Mouse (Mus musculus) heart, embryonic 15.5 days (tissue): ENCODE results near the gene Erbb3. TPM values are rescaled to one million over a fixed set of nuclear protein-coding genes. Genes with fewer than 3 reads are reported as not detected.

Source experiments
- ATAC-seq: fragments of 200-750 bp; cut with Nextera tagmentation; replicated peaks from 2 replicates; pipeline ENCODE4 v1.8.0; 2017; ENCODE audit warnings: low read depth, moderate TSS enrichment; ENCODE audit not compliant: insufficient number of reproducible peaks, insufficient read depth, low FRiP score
- H3K27ac ChIP-seq: fragments of 300-500 bp; sonication (generic); 2 replicates; pipeline ENCODE4 v1.5.1; 2015; ENCODE audit warnings: mild to moderate bottlenecking, inconsistent platforms
- H3K27me3 ChIP-seq: fragments of 300-500 bp; sonication (generic); 2 replicates; pipeline ENCODE4 v1.6.1; 2015; ENCODE audit warnings: inconsistent platforms
- H3K36me3 ChIP-seq: fragments of 300-500 bp; sonication (generic); 2 replicates; pipeline ENCODE4 v1.6.1; 2015; ENCODE audit warnings: mild to moderate bottlenecking, inconsistent platforms
- H3K4me1 ChIP-seq: fragments of 300-500 bp; sonication (generic); replicated peaks from 2 replicates; pipeline ENCODE4 v1.6.1; 2015; ENCODE audit warnings: inconsistent platforms
- H3K4me2 ChIP-seq: fragments of 300-500 bp; sonication (generic); 2 replicates; pipeline ENCODE4 v1.6.1; 2015; ENCODE audit warnings: inconsistent platforms, mild to moderate bottlenecking, moderate library complexity
- H3K4me3 ChIP-seq: fragments of 300-500 bp; sonication (generic); 2 replicates; pipeline ENCODE4 v1.5.1; 2015; ENCODE audit warnings: mild to moderate bottlenecking, inconsistent platforms
- H3K9ac ChIP-seq: fragments of 300-500 bp; sonication (generic); 2 replicates; pipeline ENCODE4 v1.6.1; 2015; ENCODE audit warnings: mild to moderate bottlenecking, inconsistent platforms
- H3K9me3 ChIP-seq: fragments of 300-500 bp; sonication (generic); replicated peaks from 2 replicates; pipeline ENCODE4 v1.6.1; 2016; ENCODE audit warnings: inconsistent platforms
- WGBS: fragments of 180-500 bp; shearing (Covaris S2); methylation state at CpG from one replicate; pipeline ENCODE4 v1.1.7; 2015; ENCODE audit warnings: mixed read lengths; 5-methylcytosine and 5-hydroxymethylcytosine counted together
- polyA plus RNA-seq: library from polyadenylated mRNA; unstranded; fragments of >200 nt; fragmentation: Nextera tagmentation; extraction: Ambion mirVana; gene quantifications from 2 replicates; pipeline ENCODE4 v1.2.1, GENCODE M21; 2015

Erbb3 gene
- polyA plus RNA-seq, 1 experiment from 2014 or later = 3.4 TPM

- H3K27me3 ChIP-seq = no peaks in the 10 kb centered on the region
- no peaks in the 10 kb centered on the region for H3K9me3 ChIP-seq
- peaks cover 21% of the 10 kb centered on the region for H3K4me1 ChIP-seq
- no peak overlapping the region for H3K4me3 ChIP-seq
- no peak overlapping the region for H3K27ac ChIP-seq
- no peak for ATAC-seq
- WGBS = 93% methylated on average over 37 of the region's 37 CpGs
- H3K4me2 ChIP-seq = no peak overlapping the region
- peaks cover 34% of the 10 kb centered on the region for H3K36me3 ChIP-seq
- H3K9ac ChIP-seq = no peak overlapping the region
These were observed 44.5 kb downstream of the Erbb3 start for GRCm38 (mm10) chr10:128544674-128545569.

GRCm38 (mm10) chr10:128544151-128544657 lies 45.2 kb downstream of the Erbb3 start:
- H3K27me3 ChIP-seq = no peaks in the 10 kb centered on the region
- ATAC-seq = no peak
- H3K27ac ChIP-seq = no peak overlapping the region
- no peak overlapping the region for H3K4me2 ChIP-seq
- no peaks in the 10 kb centered on the region for H3K9me3 ChIP-seq
- H3K9ac ChIP-seq = no peak overlapping the region
- H3K4me1 ChIP-seq = peaks cover 19% of the 10 kb centered on the region
- WGBS = 95% methylated on average over 15 of the region's 15 CpGs
- peaks cover 34% of the 10 kb centered on the region for H3K36me3 ChIP-seq
- H3K4me3 ChIP-seq = no peak overlapping the region

- 0 out of 2 replicates have a peak overlapping the region, but pooled peaks have one; percentile 7 for H3K9ac ChIP-seq
- peaks cover 34% of the 10 kb centered on the region for H3K36me3 ChIP-seq
- WGBS = 52% methylated on average over 2 of the region's 2 CpGs
- ATAC-seq = no peak
- H3K27me3 ChIP-seq = no peaks in the 10 kb centered on the region
- no peak overlapping the region for H3K4me2 ChIP-seq
- no peaks in the 10 kb centered on the region for H3K9me3 ChIP-seq
- H3K4me3 ChIP-seq = no peak overlapping the region
- H3K4me1 ChIP-seq = peaks cover 19% of the 10 kb centered on the region
- H3K27ac ChIP-seq = no peak overlapping the region
These were observed 46.4 kb downstream of the Erbb3 start for GRCm38 (mm10) chr10:128543100-128543499.

GRCm38 (mm10) chr10:128538340-128538870 lies 51.0 kb downstream of the Erbb3 start:
- no peaks in the 10 kb centered on the region for H3K27me3 ChIP-seq
- WGBS = 100% methylated on average over 1 of the region's 1 CpGs

GRCm38 (mm10) chr10:128536266-128536940 lies 53.0 kb downstream of the Erbb3 start:
- 16% methylated on average over 18 of the region's 18 CpGs for WGBS

More at GRCm38 (mm10) chr10:128538340-128538870, 51.0 kb downstream of the Erbb3 start:
- Histone ChIP-seq H3K27ac (no peak overlapping the region), H3K9ac (no peak overlapping the region), H3K4me3 (no peak overlapping the region), H3K4me1 (peaks cover 15% of the 10 kb centered on the region), H3K4me2 (no peak overlapping the region), H3K36me3 (peaks cover 14% of the 10 kb centered on the region), H3K9me3 (no peaks in the 10 kb centered on the region)
- ATAC-seq = no peak

GRCm38 (mm10) chr10:128535624-128536265 lies 53.7 kb downstream of the Erbb3 start:
- Histone ChIP-seq H3K36me3 (no peaks in the 10 kb centered on the region), H3K4me1 (peaks cover 10% of the 10 kb centered on the region), H3K9ac (0 out of 2 replicates have a peak overlapping the region, but pooled peaks have one; percentile 29), H3K9me3 (no peaks in the 10 kb centered on the region), H3K4me3 (peak overlapping the region; percentile 17), H3K4me2 (peak overlapping the region; percentile 56), H3K27ac (peak overlapping the region; percentile 41; the same call in 1 of the 2 replicates), H3K27me3 (no peaks in the 10 kb centered on the region)
- 68% methylated on average over 4 of the region's 4 CpGs for WGBS
- no peak for ATAC-seq

More at GRCm38 (mm10) chr10:128536266-128536940, 53.0 kb downstream of the Erbb3 start:
- H3K9ac ChIP-seq = peak overlapping the region; percentile 29
- peak overlapping the region; percentile 41; the same call in 1 of the 2 replicates for H3K27ac ChIP-seq
- H3K27me3 ChIP-seq = no peaks in the 10 kb centered on the region
- H3K9me3 ChIP-seq = no peaks in the 10 kb centered on the region
- ATAC-seq = peak; percentile 91
- H3K4me3 ChIP-seq = peak overlapping the region; percentile 17
- peak overlapping the region; percentile 56 for H3K4me2 ChIP-seq
- H3K36me3 ChIP-seq = no peaks in the 10 kb centered on the region
- H3K4me1 ChIP-seq = peaks cover 10% of the 10 kb centered on the region

- WGBS = 79% methylated on average over 2 of the region's 2 CpGs
- H3K4me1 ChIP-seq = peaks cover 10% of the 10 kb centered on the region
- no peak overlapping the region for H3K27ac ChIP-seq
- no peak overlapping the region for H3K4me2 ChIP-seq
- no peaks in the 10 kb centered on the region for H3K9me3 ChIP-seq
- H3K9ac ChIP-seq = no peak overlapping the region
- no peak for ATAC-seq
- no peaks in the 10 kb centered on the region for H3K27me3 ChIP-seq
- H3K36me3 ChIP-seq = no peaks in the 10 kb centered on the region
- H3K4me3 ChIP-seq = no peak overlapping the region
These were observed 54.2 kb downstream of the Erbb3 start for GRCm38 (mm10) chr10:128535206-128535605.

GRCm38 (mm10) chr10:128526366-128527356 lies 62.8 kb downstream of the Erbb3 start:
- H3K4me1 ChIP-seq = peaks cover 15% of the 10 kb centered on the region
- no peaks in the 10 kb centered on the region for H3K9me3 ChIP-seq
- ATAC-seq = no peak
- 29% methylated on average over 28 of the region's 28 CpGs for WGBS
- H3K9ac ChIP-seq = peak overlapping the region; percentile 49
- peak overlapping the region; percentile 93 for H3K4me2 ChIP-seq
- H3K4me3 ChIP-seq = peak overlapping the region; percentile 80
- no peaks in the 10 kb centered on the region for H3K27me3 ChIP-seq
- H3K27ac ChIP-seq = peak overlapping the region; percentile 87
- H3K36me3 ChIP-seq = peaks cover 3% of the 10 kb centered on the region; the same call in 1 of the 2 replicates

- ATAC-seq = peak; percentile 96
- Histone ChIP-seq H3K9ac (peak within 1 kb of the TSS; percentile 87), H3K4me1 (peaks cover 15% of the 10 kb centered on the region), H3K27ac (peak within 1 kb of the TSS; percentile 87), H3K4me3 (peak within 1 kb of the TSS; percentile 80), H3K4me2 (peak within 1 kb of the TSS; percentile 93), H3K27me3 (no peaks in the 10 kb centered on the region), H3K36me3 (peaks cover 11% of the 10 kb centered on the region; the same call in 1 of the 2 replicates), H3K9me3 (no peaks in the 10 kb centered on the region)
- under 1% methylated on average over 37 of the region's 37 CpGs for WGBS
These were observed 63.7 kb downstream of the Erbb3 start, which contains the start of gene Esyt1 for GRCm38 (mm10) chr10:128525671-128526308. Esyt1 (minus strand) TSS chr10:128525871.
